Mouse (Mus musculus) forebrain, embryonic 10.5 days (tissue): Measurements from ENCODE around the gene Nova2. TPM values are rescaled to one million over a fixed set of nuclear protein-coding genes. Genes with fewer than 3 reads are reported as not detected.
A peak's percentile ranks its signal among the peaks of the same experiment; 100 is the strongest.

ENCODE experiments used
- DNase-seq: peaks from one replicate; pipeline ENCODE4 v3.0.0-alpha.2; 2017; ENCODE audit warnings: low spot score; ENCODE audit errors: extremely low spot score
- H3K27ac ChIP-seq: fragments of 300-500 bp; sonication (generic); 2 replicates; pipeline ENCODE4 v1.5.1; 2016; ENCODE audit warnings: mild to moderate bottlenecking
- H3K27me3 ChIP-seq: fragments of 300-500 bp; sonication (generic); 2 replicates; pipeline ENCODE4 v1.6.1; 2016; ENCODE audit warnings: mild to moderate bottlenecking; ENCODE audit not compliant: poor library complexity, severe bottlenecking
- H3K36me3 ChIP-seq: fragments of 300-500 bp; sonication (generic); replicated peaks from 2 replicates; pipeline ENCODE4 v1.6.1; 2016; ENCODE audit warnings: mild to moderate bottlenecking, moderate library complexity
- H3K4me1 ChIP-seq: fragments of 300-500 bp; sonication (generic); 2 replicates; pipeline ENCODE4 v1.6.1; 2016
- H3K4me3 ChIP-seq: fragments of 300-500 bp; sonication (generic); 2 replicates; pipeline ENCODE4 v1.5.1; 2016; ENCODE audit warnings: mild to moderate bottlenecking, moderate library complexity
- H3K9me3 ChIP-seq: fragments of 300-500 bp; sonication (generic); 2 replicates; pipeline ENCODE4 v1.6.1; 2016; ENCODE audit warnings: mild to moderate bottlenecking, moderate library complexity
- WGBS: fragments of 180-500 bp; shearing (Covaris S2); methylation state at CpG from one replicate; pipeline ENCODE4 v1.1.7; 2016; 5-methylcytosine and 5-hydroxymethylcytosine counted together
- polyA plus RNA-seq: library from polyadenylated mRNA; unstranded; fragments of >200 nt; fragmentation: Nextera tagmentation; extraction: Ambion mirVana; gene quantifications from 2 replicates; pipeline ENCODE4 v1.2.1, GENCODE M21; 2016

Gene Nova2
- polyA plus RNA-seq, 1 experiment from 2014 or later = 2.9 TPM

- H3K36me3 ChIP-seq = peaks cover 65% of the 10 kb centered on the region
- 79% methylated on average over 3 of the region's 3 CpGs for WGBS
Measured at GRCm38 (mm10) chr7:18902486-18902885, 23.2 kb upstream of the Nova2 start.

GRCm38 (mm10) chr7:18904971-18905370, 20.7 kb upstream of the Nova2 start:
- Histone ChIP-seq H3K27me3 (no peaks in the 10 kb centered on the region), H3K27ac (no peak overlapping the region), H3K4me1 (peaks cover 18% of the 10 kb centered on the region), H3K36me3 (peaks cover 50% of the 10 kb centered on the region), H3K4me3 (no peak overlapping the region), H3K9me3 (no peaks in the 10 kb centered on the region)
- no peak for DNase-seq
- WGBS = 79% methylated on average over 3 of the region's 3 CpGs

More at GRCm38 (mm10) chr7:18902486-18902885, 23.2 kb upstream of the Nova2 start:
- no peak for DNase-seq
- no peaks in the 10 kb centered on the region for H3K27me3 ChIP-seq
- no peaks in the 10 kb centered on the region for H3K4me1 ChIP-seq
- H3K27ac ChIP-seq = no peak overlapping the region
- H3K4me3 ChIP-seq = no peak overlapping the region
- H3K9me3 ChIP-seq = no peaks in the 10 kb centered on the region

GRCm38 (mm10) chr7:18909797-18910196, 15.9 kb upstream of the Nova2 start:
- DNase-seq = no peak
- whole genome bisulfite sequencing = 10% methylated on average over 17 of the region's 17 CpGs
- Histone ChIP-seq H3K9me3 (no peaks in the 10 kb centered on the region; the same call in 1 of the 2 replicates), H3K4me1 (peaks cover 28% of the 10 kb centered on the region), H3K36me3 (peaks cover 13% of the 10 kb centered on the region; the same call in 1 of the 2 replicates), H3K27me3 (no peaks in the 10 kb centered on the region), H3K4me3 (peak overlapping the region; percentile 66), H3K27ac (peak overlapping the region; percentile 81)

- Histone ChIP-seq H3K9me3 (no peaks in the 10 kb centered on the region; the same call in 1 of the 2 replicates), H3K27me3 (no peaks in the 10 kb centered on the region), H3K27ac (peak within 1 kb of the TSS; percentile 81), H3K4me3 (peak within 1 kb of the TSS; percentile 66), H3K4me1 (peaks cover 28% of the 10 kb centered on the region), H3K36me3 (peaks cover 13% of the 10 kb centered on the region; the same call in 1 of the 2 replicates)
- WGBS = under 1% methylated on average over 33 of the region's 33 CpGs
- DNase-seq = peak; percentile 95
Measured at GRCm38 (mm10) chr7:18910241-18910831, 15.4 kb upstream of the Nova2 start, which contains the start of gene Ccdc61. Ccdc61 (minus strand) TSS chr7:18910415.

GRCm38 (mm10) chr7:18916254-18916653, 9.4 kb upstream of the Nova2 start:
- H3K9me3 ChIP-seq = no peaks in the 10 kb centered on the region; the same call in 1 of the 2 replicates
- H3K4me3 ChIP-seq = no peak overlapping the region
- peaks cover under 1% of the 10 kb centered on the region; the same call in 1 of the 2 replicates for H3K27me3 ChIP-seq
- no peaks in the 10 kb centered on the region for H3K36me3 ChIP-seq
- WGBS = 77% methylated on average over 4 of the region's 4 CpGs
- H3K4me1 ChIP-seq = peaks cover 9% of the 10 kb centered on the region
- no peak overlapping the region for H3K27ac ChIP-seq
- no peak for DNase-seq

- no peaks in the 10 kb centered on the region; the same call in 1 of the 2 replicates for H3K9me3 ChIP-seq
- H3K27me3 ChIP-seq = peaks cover 18% of the 10 kb centered on the region
- H3K4me1 ChIP-seq = peaks cover 23% of the 10 kb centered on the region
- 69% methylated on average over 3 of the region's 3 CpGs for WGBS
- H3K27ac ChIP-seq = no peak overlapping the region
- H3K4me3 ChIP-seq = no peak overlapping the region
- DNase-seq = no peak
- H3K36me3 ChIP-seq = no peaks in the 10 kb centered on the region
Measured at GRCm38 (mm10) chr7:18917931-18918330, 7.8 kb upstream of the Nova2 start.

GRCm38 (mm10) chr7:18921069-18921468, 4.6 kb upstream of the Nova2 start:
- H3K27me3 ChIP-seq = peaks cover 47% of the 10 kb centered on the region
- H3K4me1 ChIP-seq = peaks cover 52% of the 10 kb centered on the region
- peak overlapping the region; percentile 71 for H3K27ac ChIP-seq
- no peaks in the 10 kb centered on the region for H3K9me3 ChIP-seq
- no peaks in the 10 kb centered on the region for H3K36me3 ChIP-seq
- under 1% methylated on average over 12 of the region's 12 CpGs for WGBS
- peak overlapping the region; percentile 35 for H3K4me3 ChIP-seq
- peak; percentile 54 for DNase-seq

GRCm38 (mm10) chr7:18922807-18923206, 2.9 kb upstream of the Nova2 start:
- H3K27ac ChIP-seq = peak overlapping the region; percentile 62; the same call in 1 of the 2 replicates
- WGBS = 39% methylated on average over 5 of the region's 5 CpGs
- H3K27me3 ChIP-seq = peaks cover 64% of the 10 kb centered on the region
- H3K36me3 ChIP-seq = no peaks in the 10 kb centered on the region
- no peaks in the 10 kb centered on the region for H3K9me3 ChIP-seq
- H3K4me3 ChIP-seq = no peak overlapping the region; the same call in 1 of the 2 replicates
- DNase-seq = peak; percentile 41
- H3K4me1 ChIP-seq = peaks cover 70% of the 10 kb centered on the region

GRCm38 (mm10) chr7:18923267-18923666, 2.4 kb upstream of the Nova2 start:
- no peaks in the 10 kb centered on the region for H3K36me3 ChIP-seq
- H3K27ac ChIP-seq = peak overlapping the region; percentile 95; the same call in 1 of the 2 replicates
- no peaks in the 10 kb centered on the region for H3K9me3 ChIP-seq
- DNase-seq = no peak
- H3K27me3 ChIP-seq = peaks cover 69% of the 10 kb centered on the region
- H3K4me3 ChIP-seq = peak overlapping the region; percentile 22; the same call in 1 of the 2 replicates
- 76% methylated on average over 11 of the region's 11 CpGs for WGBS
- peaks cover 74% of the 10 kb centered on the region for H3K4me1 ChIP-seq

- Histone ChIP-seq H3K4me3 (peak overlapping the region; percentile 22; the same call in 1 of the 2 replicates), H3K27ac (peak overlapping the region; percentile 95), H3K36me3 (no peaks in the 10 kb centered on the region), H3K9me3 (no peaks in the 10 kb centered on the region), H3K27me3 (peaks cover 70% of the 10 kb centered on the region), H3K4me1 (peaks cover 75% of the 10 kb centered on the region)
- 18% methylated on average over 4 of the region's 4 CpGs for WGBS
- no peak for DNase-seq
Measured at GRCm38 (mm10) chr7:18923711-18924191, 1.9 kb upstream of the Nova2 start.

- Histone ChIP-seq H3K9me3 (no peaks in the 10 kb centered on the region), H3K27ac (peak overlapping the region; percentile 95), H3K4me3 (peak overlapping the region; percentile 22; the same call in 1 of the 2 replicates), H3K36me3 (no peaks in the 10 kb centered on the region), H3K4me1 (peaks cover 75% of the 10 kb centered on the region), H3K27me3 (peaks cover 70% of the 10 kb centered on the region)
- DNase-seq = no peak
- 8% methylated on average over 8 of the region's 8 CpGs for WGBS
Measured at GRCm38 (mm10) chr7:18924321-18924720, 1.4 kb upstream of the Nova2 start.

GRCm38 (mm10) chr7:18926041-18926790, 528 bp downstream of the Nova2 start:
- Histone ChIP-seq H3K9me3 (no peaks in the 10 kb centered on the region), H3K27me3 (peaks cover 69% of the 10 kb centered on the region), H3K36me3 (no peaks in the 10 kb centered on the region), H3K4me3 (peak overlapping the region; percentile 90), H3K4me1 (peaks cover 70% of the 10 kb centered on the region), H3K27ac (peak overlapping the region; percentile 95)
- peak; percentile 36 for DNase-seq
- WGBS = under 1% methylated on average over 41 of the region's 42 CpGs
